Mouse (Mus musculus) Muller cell, postnatal 12 days (primary cell): ENCODE data around the gene Zfp324.

Source experiments
- DNase-seq: peaks from one replicate; pipeline ENCODE4 v3.0.0-alpha.2; 2015; ENCODE audit errors: inconsistent ontology term

Zfp324 gene

GRCm38 (mm10) chr7:13009143-13010004 is 43.7 kb downstream of the Zfp324 start:
- DNase-seq: peak; percentile 92

GRCm38 (mm10) chr7:13010005-13010908 is 44.6 kb downstream of the Zfp324 start, which contains the start of gene Zbtb45:
Zbtb45 (minus strand) TSS chr7:13010034.
- DNase-seq: peak; percentile 42

- DNase-seq: no peak
These were observed 48.0 kb downstream of the Zfp324 start for GRCm38 (mm10) chr7:13013671-13014070.

GRCm38 (mm10) chr7:13014275-13014839 is 48.7 kb downstream of the Zfp324 start:
- DNase-seq: no peak

GRCm38 (mm10) chr7:13015217-13015616 is 49.6 kb downstream of the Zfp324 start:
- no peak for DNase-seq

GRCm38 (mm10) chr7:13022773-13023535 is 57.3 kb downstream of the Zfp324 start:
- peak; percentile 85 for DNase-seq
